Mouse (Mus musculus): ENCODE data around the gene Drc3.
A peak's percentile ranks its signal among the peaks of the same experiment; 100 is the strongest.

- TF ChIP-seq CTCF (conservative IDR thresholded peaks at IDR 0.05; ENCODE audit: low read length) (peak; percentile 12; the same call in 1 of the 2 replicates), NANOG (IDR thresholded peaks at IDR 0.05; ENCODE audit: borderline replicate concordance, low read length) (no peak), POU5F1 (IDR thresholded peaks at IDR 0.05; ENCODE audit: borderline replicate concordance, low read length) (no peak)
Observed at GRCm38 (mm10) chr11:60383518-60383917, 30.4 kb downstream of the Drc3 start.
